Mouse (Mus musculus) liver, adult 10 weeks (tissue): ENCODE measurements around the gene Snip1. TPM values are rescaled to one million over a fixed set of nuclear protein-coding genes. Genes with fewer than 3 reads are reported as not detected.

ENCODE experiments used
- polyA plus RNA-seq: library from polyadenylated mRNA; stranded (reverse); fragments of 350-450 nt; fragmentation: Illumina TruSeq; extraction: RNeasy Lipid Tissue Mini Kit (QIAGEN cat#74804); gene quantifications from one replicate; pipeline ENCODE4 v1.2.3, GENCODE M21; 2014; ENCODE audit warnings: low read depth, low replicate concordance

Snip1 gene
- polyA plus RNA-seq = 6.6 TPM

DNA sequence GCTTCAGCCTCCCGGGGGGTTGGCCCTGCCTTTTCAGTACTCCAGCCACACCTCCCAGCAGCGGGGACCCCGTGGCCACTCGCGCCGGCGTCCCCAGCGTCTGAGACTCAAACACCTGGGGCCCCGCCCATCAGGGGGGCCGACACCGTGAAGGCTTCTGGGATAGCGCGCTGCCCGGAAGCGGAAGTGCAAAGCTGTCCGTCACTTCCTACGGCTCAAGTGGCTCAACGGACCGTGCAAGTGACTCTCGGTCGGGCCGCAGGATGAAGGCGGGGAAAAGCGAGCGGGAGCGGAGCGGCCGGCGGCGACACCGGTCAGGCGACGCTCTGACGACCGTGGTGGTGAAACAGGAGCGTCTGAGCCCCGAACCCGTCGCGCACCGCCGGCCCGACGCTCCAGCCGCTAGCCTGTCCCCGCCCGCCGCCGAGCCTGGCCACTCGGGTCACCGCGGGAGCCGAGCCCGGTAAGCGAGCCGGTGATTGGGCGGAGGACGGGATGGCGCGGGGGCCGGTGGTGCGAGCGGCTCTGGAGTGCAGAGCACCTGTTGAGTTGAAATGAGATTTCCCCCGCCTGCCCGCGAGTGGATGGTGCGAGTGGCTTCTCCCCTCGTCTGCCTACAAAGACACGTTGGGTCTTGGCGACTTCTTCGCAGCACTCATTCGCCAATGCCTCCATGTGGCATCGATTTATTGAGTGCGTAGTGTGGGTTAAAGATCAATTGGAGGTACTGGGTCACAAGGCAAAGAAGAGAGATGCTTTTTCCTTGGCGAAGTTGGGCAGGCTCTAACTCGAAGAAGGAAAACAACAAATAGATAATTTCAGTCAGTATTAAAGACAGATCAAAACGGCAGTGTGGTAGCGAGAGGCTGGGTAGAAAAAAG is at the start of gene Snip1:
Gene Snip1, plus strand, starts transcription at position 183 of the 881 bp plus-strand sequence.

DNA sequence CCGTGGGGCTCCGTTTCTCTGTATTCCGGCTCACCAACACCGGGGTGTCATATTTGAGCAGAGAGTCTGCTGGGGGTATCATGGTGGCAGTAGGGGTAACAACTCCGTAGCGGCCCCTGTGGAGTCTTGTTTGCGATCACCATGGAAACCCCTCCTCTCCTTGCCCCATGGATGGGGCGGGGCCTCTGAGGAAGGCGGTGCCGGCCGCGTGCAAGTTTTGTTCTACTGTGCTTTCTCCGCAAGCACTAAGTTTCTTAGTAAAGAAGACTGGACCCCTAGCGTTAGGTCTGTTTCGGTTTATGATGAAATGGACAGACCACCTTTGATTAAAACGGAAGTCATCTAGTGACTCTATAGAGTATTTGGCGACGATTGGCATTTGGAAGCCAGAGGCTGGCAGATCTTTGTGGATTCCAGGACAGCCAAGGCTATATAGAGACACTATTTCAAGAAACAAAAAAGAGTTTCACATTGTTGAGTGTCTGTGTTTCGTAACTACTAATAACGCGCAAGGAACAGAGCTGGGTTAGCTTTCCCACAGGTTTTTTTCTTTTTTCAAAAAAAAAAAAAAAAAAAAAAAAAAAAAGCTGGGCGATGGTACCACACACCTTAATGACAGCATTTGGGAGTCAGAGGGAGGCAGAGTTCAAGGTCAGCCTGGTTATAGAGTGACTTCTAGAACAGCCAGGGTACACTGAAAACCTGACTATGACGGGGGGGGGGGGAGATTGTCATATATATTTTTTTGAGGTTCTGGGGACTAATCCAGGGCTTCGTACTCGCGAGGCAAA is 760 bp upstream of the Snip1 start, which contains the start of gene Dnali1:
Gene Dnali1, minus strand, starts transcription at position 187 of the 791 bp plus-strand sequence.

DNA sequence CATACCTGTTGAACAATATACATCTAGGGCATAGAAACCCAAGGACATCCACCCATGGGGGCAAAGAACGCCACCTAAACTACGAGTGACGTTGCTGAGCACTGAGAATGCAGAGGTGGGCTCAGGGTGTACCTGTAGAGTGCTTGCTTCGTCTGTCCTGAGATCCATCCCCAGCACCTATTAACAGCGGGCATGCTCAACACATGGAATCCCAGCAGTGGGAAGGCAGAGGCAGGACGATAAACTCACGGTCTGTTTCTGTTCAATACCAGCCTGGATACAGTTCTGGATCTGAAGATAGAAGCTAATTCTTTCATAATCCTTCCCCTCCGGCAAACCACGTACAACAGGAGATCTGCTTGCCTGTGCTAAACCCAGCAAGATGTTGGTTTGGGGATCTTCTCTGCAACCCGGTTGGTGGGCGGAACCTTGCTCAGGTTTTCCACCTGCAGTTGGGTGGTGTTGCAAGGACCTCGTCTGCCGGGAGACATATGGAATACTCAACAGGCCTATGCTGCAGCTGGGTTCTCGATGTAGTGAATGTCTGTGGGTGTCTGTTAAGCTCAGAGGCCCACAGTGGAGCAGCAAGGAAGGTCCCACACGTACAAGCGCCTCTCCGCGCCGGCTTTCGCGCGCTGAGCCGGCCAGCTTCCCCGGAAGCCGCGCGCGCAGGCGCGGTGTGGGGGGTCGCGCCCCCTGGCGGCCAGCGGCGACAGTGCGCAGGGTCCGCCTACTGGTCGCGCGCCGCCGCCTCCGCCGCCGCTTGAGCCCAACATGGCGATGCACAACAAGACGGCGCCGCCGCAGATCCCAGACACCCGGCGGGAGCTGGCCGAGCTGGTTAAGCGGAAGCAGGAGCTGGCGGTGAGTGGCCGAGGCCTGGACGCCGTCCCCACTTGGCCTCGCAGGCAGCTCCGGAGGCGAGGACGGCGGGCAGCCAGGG is 18.2 kb downstream of the Snip1 start, which contains the start of gene Meaf6:
Gene Meaf6, plus strand, starts transcription at position 732 of the 943 bp plus-strand sequence.

Other genes with a start within 250 kb of the Snip1 start
- 15.7 TPM for gene Yrdc, start 216.0 kb upstream of the Snip1 start, polyA plus RNA-seq
- 1.5 TPM for gene 1110065P20Rik, start 215.5 kb upstream of the Snip1 start, polyA plus RNA-seq
- not detected for gene Maneal, start 204.5 kb upstream of the Snip1 start, polyA plus RNA-seq
- not detected for gene Epha10, start 185.8 kb upstream of the Snip1 start, polyA plus RNA-seq
- 2.9 TPM for gene 9930104L06Rik, start 129.6 kb upstream of the Snip1 start, polyA plus RNA-seq
- 1.5 TPM for gene Cdca8, start 127.4 kb upstream of the Snip1 start, polyA plus RNA-seq
- gene Rspo1, start 80.2 kb upstream of the Snip1 start, polyA plus RNA-seq = 0.26 TPM
- 34.0 TPM for gene Gnl2, start 50.1 kb upstream of the Snip1 start, polyA plus RNA-seq
- gene Dnali1, start 969 bp upstream of the Snip1 start, polyA plus RNA-seq = not detected
- 10.5 TPM for gene Meaf6, start 18.5 kb downstream of the Snip1 start, polyA plus RNA-seq
- gene Zc3h12a, start 61.2 kb downstream of the Snip1 start, polyA plus RNA-seq = 0.32 TPM